Mouse (Mus musculus) limb, embryonic 15.5 days (tissue): Measurements from ENCODE around the gene Nup210l. TPM values are rescaled to one million over a fixed set of nuclear protein-coding genes. Genes with fewer than 3 reads are reported as not detected.

Experiments used
- ATAC-seq: fragments of 200-750 bp; cut with Nextera tagmentation; 2 replicates; pipeline ENCODE4 v1.8.0; 2017; ENCODE audit warnings: low read depth, moderate TSS enrichment; ENCODE audit not compliant: insufficient number of reproducible peaks, low FRiP score, low TSS enrichment
- H3K27ac ChIP-seq: fragments of 300-500 bp; sonication (generic); 2 replicates; pipeline ENCODE4 v1.5.1; 2015; ENCODE audit warnings: moderate library complexity, mild to moderate bottlenecking, inconsistent platforms
- H3K27me3 ChIP-seq: fragments of 300-500 bp; sonication (generic); 2 replicates; pipeline ENCODE4 v1.6.1; 2015; ENCODE audit warnings: inconsistent platforms
- H3K36me3 ChIP-seq: fragments of 300-500 bp; sonication (generic); 2 replicates; pipeline ENCODE4 v1.6.1; 2015; ENCODE audit warnings: inconsistent platforms
- H3K4me1 ChIP-seq: fragments of 300-500 bp; sonication (generic); 2 replicates; pipeline ENCODE4 v1.6.1; 2015; ENCODE audit warnings: inconsistent platforms
- H3K4me2 ChIP-seq: fragments of 300-500 bp; sonication (generic); 2 replicates; pipeline ENCODE4 v1.6.1; 2015; ENCODE audit warnings: mild to moderate bottlenecking, inconsistent platforms
- H3K4me3 ChIP-seq: fragments of 300-500 bp; sonication (generic); 2 replicates; pipeline ENCODE4 v1.5.1; 2015; ENCODE audit warnings: mild to moderate bottlenecking, inconsistent platforms
- H3K9ac ChIP-seq: fragments of 300-500 bp; sonication (generic); 2 replicates; pipeline ENCODE4 v1.6.1; 2015; ENCODE audit warnings: inconsistent platforms
- H3K9me3 ChIP-seq: fragments of 300-500 bp; sonication (generic); 2 replicates; pipeline ENCODE4 v1.6.1; 2016; ENCODE audit warnings: inconsistent platforms
- WGBS: fragments of 180-500 bp; shearing (Covaris S2); methylation state at CpG from one replicate; pipeline ENCODE4 v1.1.7; 2015; 5-methylcytosine and 5-hydroxymethylcytosine counted together
- microRNA counts: library from miRNA; unstranded; fragments of <30 nt; microRNA quantifications from one replicate; lab custom pipeline; 2016
- microRNA-seq: library from miRNA; unstranded; fragments of <30 nt; microRNA quantifications from one replicate; pipeline ENCODE4, GENCODE M21; 2016
- polyA plus RNA-seq: library from polyadenylated mRNA; unstranded; fragments of >200 nt; fragmentation: Nextera tagmentation; extraction: Ambion mirVana; gene quantifications from 2 replicates; pipeline ENCODE4 v1.2.1, GENCODE M21; 2015

Nup210l gene
- polyA plus RNA-seq, 1 experiment from 2014 or later, result 0.28 TPM

GRCm38 (mm10) chr3:90253653-90254418 lies 149.9 kb downstream of the Nup210l start, which contains the start of gene Crtc2:
TSS of gene Crtc2 (plus strand) at chr3:90254163.
- H3K4me2 ChIP-seq, result peak within 1 kb of the TSS; percentile 75
- 1% methylated on average over 40 of the region's 40 CpGs for WGBS
- H3K9ac ChIP-seq, result peak within 1 kb of the TSS; percentile 94
- no peaks in the 10 kb centered on the region for H3K27me3 ChIP-seq
- H3K4me1 ChIP-seq, result peaks cover 21% of the 10 kb centered on the region
- H3K9me3 ChIP-seq, result no peaks in the 10 kb centered on the region
- peak within 1 kb of the TSS; percentile 90 for H3K4me3 ChIP-seq
- H3K27ac ChIP-seq, result peak within 1 kb of the TSS; percentile 89
- ATAC-seq, result peak; percentile 97
- H3K36me3 ChIP-seq, result peaks cover 36% of the 10 kb centered on the region

GRCm38 (mm10) chr3:90254419-90255193 lies 150.7 kb downstream of the Nup210l start:
- Histone ChIP-seq H3K27ac (peak overlapping the region; percentile 89), H3K36me3 (peaks cover 44% of the 10 kb centered on the region), H3K9ac (peak overlapping the region; percentile 94), H3K4me3 (peak overlapping the region; percentile 90), H3K4me1 (peaks cover 15% of the 10 kb centered on the region), H3K27me3 (no peaks in the 10 kb centered on the region), H3K4me2 (peak overlapping the region; percentile 75), H3K9me3 (no peaks in the 10 kb centered on the region)
- ATAC-seq, result peak; percentile 49
- under 1% methylated on average over 41 of the region's 41 CpGs for WGBS

GRCm38 (mm10) chr3:90255194-90255565 lies 151.2 kb downstream of the Nup210l start:
- Histone ChIP-seq H3K27me3 (no peaks in the 10 kb centered on the region), H3K4me3 (peak overlapping the region; percentile 90), H3K36me3 (peaks cover 49% of the 10 kb centered on the region), H3K4me1 (peaks cover 15% of the 10 kb centered on the region), H3K27ac (peak overlapping the region; percentile 89), H3K4me2 (peak overlapping the region; percentile 75), H3K9me3 (no peaks in the 10 kb centered on the region), H3K9ac (peak overlapping the region; percentile 94)
- ATAC-seq, result no peak
- 24% methylated on average over 2 of the region's 2 CpGs for WGBS

- Histone ChIP-seq H3K27me3 (no peaks in the 10 kb centered on the region), H3K4me1 (peaks cover 11% of the 10 kb centered on the region), H3K4me3 (no peak overlapping the region), H3K27ac (no peak overlapping the region), H3K9me3 (no peaks in the 10 kb centered on the region), H3K36me3 (peaks cover 53% of the 10 kb centered on the region), H3K4me2 (no peak overlapping the region), H3K9ac (no peak overlapping the region)
- no peak for ATAC-seq
- 89% methylated on average over 14 of the region's 14 CpGs for WGBS
Measured at GRCm38 (mm10) chr3:90255784-90256353, 151.9 kb downstream of the Nup210l start.

- H3K9ac ChIP-seq, result no peak overlapping the region
- no peak overlapping the region for H3K27ac ChIP-seq
- H3K9me3 ChIP-seq, result no peaks in the 10 kb centered on the region
- 90% methylated on average over 19 of the region's 19 CpGs for WGBS
- H3K36me3 ChIP-seq, result peaks cover 55% of the 10 kb centered on the region
- H3K4me1 ChIP-seq, result peaks cover 11% of the 10 kb centered on the region
- no peak for ATAC-seq
- no peak overlapping the region for H3K4me2 ChIP-seq
- no peaks in the 10 kb centered on the region for H3K27me3 ChIP-seq
- no peak overlapping the region for H3K4me3 ChIP-seq
Measured at GRCm38 (mm10) chr3:90256731-90257530, 153.0 kb downstream of the Nup210l start.

- ATAC-seq, result no peak
- H3K4me2 ChIP-seq, result no peak overlapping the region
- no peak overlapping the region for H3K4me3 ChIP-seq
- H3K27ac ChIP-seq, result no peak overlapping the region
- 93% methylated on average over 4 of the region's 4 CpGs for WGBS
- no peaks in the 10 kb centered on the region for H3K27me3 ChIP-seq
- H3K9me3 ChIP-seq, result no peaks in the 10 kb centered on the region
- peaks cover 11% of the 10 kb centered on the region for H3K4me1 ChIP-seq
- peaks cover 70% of the 10 kb centered on the region for H3K36me3 ChIP-seq
- H3K9ac ChIP-seq, result no peak overlapping the region
Measured at GRCm38 (mm10) chr3:90258521-90258920, 154.6 kb downstream of the Nup210l start.

MicroRNA genes within 50 kb of the gene (microRNA counts, 519-probe panel; counts per million panel counts)
- 3,106 counts per million, percentile 72 among the panel's probes with 10 or more counts for microRNA mmu-miR-190b (lab: Ali Mortazavi, UCI)

Small RNAs within 50 kb of the gene (microRNA-seq; reads per million reads assigned to microRNA genes)
- gene Mir190b, result 9.4 reads per million, percentile 25 among the genes with 10 or more reads in this experiment

Other genes starting within 250 kb of the Nup210l start
- gene Il6ra, start 190.9 kb upstream of the Nup210l start, polyA plus RNA-seq, result 2.9 and 3.0 TPM in 2 replicates
- 18.6 and 18.9 TPM in 2 replicates for gene Atp8b2, start 140.6 kb upstream of the Nup210l start, polyA plus RNA-seq
- 143 and 146 TPM in 2 replicates for gene Hax1, start 105.4 kb upstream of the Nup210l start, polyA plus RNA-seq
- gene 4933434E20Rik, start 52.5 kb upstream of the Nup210l start, polyA plus RNA-seq, result 126 and 140 TPM in 2 replicates
- 172 and 174 TPM in 2 replicates for gene Ubap2l, start 51.5 kb upstream of the Nup210l start, polyA plus RNA-seq
- gene Tpm3, start 31.5 kb upstream of the Nup210l start, polyA plus RNA-seq, result 474 and 545 TPM in 2 replicates
- 1,355 and 1,817 TPM in 2 replicates for gene Rps27, start 109.5 kb downstream of the Nup210l start, polyA plus RNA-seq
- 37.5 and 40.9 TPM in 2 replicates for gene Rab13, start 109.6 kb downstream of the Nup210l start, polyA plus RNA-seq
- 112 and 125 TPM in 2 replicates for gene Jtb, start 127.5 kb downstream of the Nup210l start, polyA plus RNA-seq
- gene Creb3l4, start 139.4 kb downstream of the Nup210l start, polyA plus RNA-seq, result 5.8 and 6.5 TPM in 2 replicates
- 119 and 122 TPM in 2 replicates for gene Slc39a1, start 144.0 kb downstream of the Nup210l start, polyA plus RNA-seq
- 20.1 and 20.8 TPM in 2 replicates for gene Crtc2, start 150.0 kb downstream of the Nup210l start, polyA plus RNA-seq
- 3.9 and 4.7 TPM in 2 replicates for gene Dennd4b, start 161.1 kb downstream of the Nup210l start, polyA plus RNA-seq
- gene Gatad2b, start 189.0 kb downstream of the Nup210l start, polyA plus RNA-seq, result 13.3 and 14.2 TPM in 2 replicates